Mouse (Mus musculus): ENCODE data around the gene Krt16. TPM values are rescaled to one million over a fixed set of nuclear protein-coding genes. Genes with fewer than 3 reads are reported as not detected.

The Krt16 gene
- polyA plus RNA-seq, 1 experiment from 2014 or later: not detected

DNA sequence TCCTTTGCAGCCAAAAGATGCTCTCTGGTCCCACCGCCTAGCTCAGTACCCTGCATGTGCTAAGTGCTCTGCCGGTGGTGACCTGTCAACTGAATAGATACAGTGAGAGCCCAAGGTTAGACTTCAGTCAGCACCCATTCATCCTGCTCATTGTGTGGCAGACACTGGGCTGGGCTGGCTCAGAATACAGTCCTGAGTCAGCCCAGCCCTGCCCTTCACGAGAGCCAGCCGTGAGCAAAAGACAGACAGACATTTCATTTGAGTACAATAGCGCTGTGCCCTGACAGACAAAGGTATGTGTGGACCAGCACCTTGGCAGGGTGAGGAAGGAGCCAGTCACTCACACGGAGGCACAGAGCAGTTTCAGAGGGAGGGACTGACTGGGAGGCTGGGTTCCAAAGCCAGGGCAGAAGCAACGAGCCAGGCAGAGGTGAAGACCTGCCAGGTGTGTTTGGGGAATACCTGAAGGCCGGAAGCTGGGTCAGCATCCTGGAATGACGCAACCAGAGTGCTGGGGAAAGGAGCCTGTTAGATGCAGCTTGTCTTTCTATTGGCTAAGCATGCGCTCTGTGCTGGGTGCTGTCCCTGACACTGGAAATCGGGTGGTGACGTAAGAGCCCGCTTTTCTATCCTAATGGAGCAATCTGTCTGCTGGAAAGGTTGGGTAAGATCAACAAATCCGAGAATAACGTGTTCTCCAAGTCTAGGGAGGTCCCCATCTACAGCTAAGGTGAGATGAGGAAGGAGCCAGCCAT lies 29.2 kb upstream of the Krt16 start:
- Histone ChIP-seq H3K4me2 (no peak overlapping the region), H3K27me3 (replicated peaks) (no peaks in the 10 kb centered on the region), H3K36me3 (no peaks in the 10 kb centered on the region), H3K9me3 (replicated peaks) (no peaks in the 10 kb centered on the region), H3K4me1 (no peaks in the 10 kb centered on the region), H3K4me3 (no peak overlapping the region), H3K9ac (no peak overlapping the region), H3K27ac (no peak overlapping the region)
- no peak for ATAC-seq
- WGBS (ENCODE audit: insufficient replicate concordance): 53% methylated on average over 15 of the region's 15 CpGs

- ATAC-seq: no peak
- Histone ChIP-seq H3K27ac (no peak overlapping the region), H3K9me3 (replicated peaks) (no peaks in the 10 kb centered on the region), H3K9ac (no peak overlapping the region), H3K4me1 (no peaks in the 10 kb centered on the region), H3K4me2 (no peak overlapping the region), H3K4me3 (no peak overlapping the region), H3K27me3 (replicated peaks) (peaks cover 5% of the 10 kb centered on the region), H3K36me3 (no peaks in the 10 kb centered on the region)
- WGBS (ENCODE audit: insufficient replicate concordance): 50% methylated on average over 5 of the region's 5 CpGs
Observed at GRCm38 (mm10) chr11:100275466-100275865, 26.8 kb upstream of the Krt16 start.

DNA sequence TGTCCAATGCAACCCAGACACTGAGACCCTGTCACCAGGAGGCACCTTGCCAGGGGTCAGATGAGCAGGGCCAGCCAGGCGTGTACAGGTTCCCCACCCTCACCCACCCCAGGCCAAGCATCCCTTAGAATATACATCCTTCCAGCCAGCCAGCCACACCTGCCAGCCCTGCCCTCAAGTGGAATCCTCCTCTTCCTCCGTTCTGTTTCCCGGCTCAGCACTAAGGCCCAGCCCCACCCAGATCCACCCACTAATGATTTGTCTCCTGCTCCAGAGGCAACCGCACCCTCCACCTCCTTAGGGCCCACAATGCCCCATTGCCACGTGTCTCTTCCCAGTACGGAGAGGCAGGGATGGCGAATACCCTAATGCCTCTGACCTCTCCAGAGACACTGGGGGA lies 26.0 kb upstream of the Krt16 start:
- ATAC-seq: no peak
- Histone ChIP-seq H3K9me3 (replicated peaks) (no peaks in the 10 kb centered on the region), H3K36me3 (no peaks in the 10 kb centered on the region), H3K27me3 (replicated peaks) (peaks cover 5% of the 10 kb centered on the region), H3K27ac (no peak overlapping the region), H3K4me1 (no peaks in the 10 kb centered on the region), H3K4me2 (no peak overlapping the region), H3K9ac (no peak overlapping the region), H3K4me3 (no peak overlapping the region)
- 62% methylated on average over 7 of the region's 7 CpGs for WGBS (ENCODE audit: insufficient replicate concordance)

DNA sequence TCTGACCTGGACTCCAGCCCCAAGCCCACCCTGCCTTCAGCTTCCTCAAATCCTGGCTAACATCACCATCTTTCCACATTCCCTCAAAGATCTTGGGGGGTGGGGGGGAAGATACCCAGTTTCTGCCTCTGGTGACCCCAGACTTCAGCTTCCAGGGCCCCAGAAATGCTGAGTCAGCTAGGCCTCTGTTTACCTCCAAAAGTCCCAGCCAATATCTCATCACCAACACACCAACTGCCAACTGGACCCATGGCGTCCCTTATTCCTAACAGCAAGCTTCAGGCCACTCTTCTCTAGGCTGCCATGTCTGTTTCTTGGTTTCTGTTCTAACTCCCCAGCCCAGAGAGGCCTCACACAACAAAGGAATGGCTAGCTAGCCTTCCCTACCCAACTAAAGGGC lies 23.2 kb upstream of the Krt16 start:
- WGBS (ENCODE audit: insufficient replicate concordance): 46% methylated on average over 1 of the region's 1 CpGs
- Histone ChIP-seq H3K27me3 (replicated peaks) (peaks cover 5% of the 10 kb centered on the region), H3K9ac (no peak overlapping the region), H3K4me3 (no peak overlapping the region), H3K27ac (no peak overlapping the region), H3K4me1 (no peaks in the 10 kb centered on the region), H3K9me3 (replicated peaks) (no peaks in the 10 kb centered on the region), H3K36me3 (no peaks in the 10 kb centered on the region), H3K4me2 (no peak overlapping the region)
- no peak for ATAC-seq

DNA sequence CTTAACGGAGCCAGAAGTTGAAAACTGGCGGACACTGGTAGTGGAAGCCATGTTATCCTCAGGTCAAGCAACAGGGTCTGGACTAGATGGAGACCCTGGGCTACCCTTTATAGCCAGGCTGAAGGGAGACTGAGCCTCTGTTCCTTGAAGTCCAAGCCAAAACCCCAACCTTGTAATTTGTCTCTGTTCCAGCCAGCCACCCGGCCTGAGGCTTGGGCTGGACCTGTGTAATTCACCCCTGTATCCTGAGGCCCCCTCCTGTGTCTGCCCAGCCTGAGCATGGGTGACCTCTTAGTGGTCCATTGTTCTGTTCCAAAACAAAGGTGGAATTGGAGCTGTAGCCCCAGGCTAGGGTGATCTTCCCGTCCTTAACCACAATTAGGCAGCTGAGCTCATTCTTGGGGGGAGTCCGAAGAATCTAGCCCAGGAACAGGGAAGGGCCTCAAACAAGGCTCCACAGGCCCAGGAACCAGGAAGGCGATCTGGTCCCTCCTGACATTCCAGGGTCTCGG lies 21.2 kb upstream of the Krt16 start, which contains the start of gene Krt42:
TSS of gene Krt42 (minus strand) at position 51 of the 512 bp plus-strand sequence.
- Histone ChIP-seq H3K9ac (no peak within 1 kb of the TSS), H3K4me1 (no peaks in the 10 kb centered on the region), H3K4me3 (no peak within 1 kb of the TSS), H3K36me3 (no peaks in the 10 kb centered on the region), H3K27me3 (replicated peaks) (peaks cover 5% of the 10 kb centered on the region), H3K4me2 (no peak within 1 kb of the TSS), H3K9me3 (replicated peaks) (no peaks in the 10 kb centered on the region), H3K27ac (no peak within 1 kb of the TSS)
- no peak for ATAC-seq
- WGBS (ENCODE audit: insufficient replicate concordance): 68% methylated on average over 7 of the region's 7 CpGs

DNA sequence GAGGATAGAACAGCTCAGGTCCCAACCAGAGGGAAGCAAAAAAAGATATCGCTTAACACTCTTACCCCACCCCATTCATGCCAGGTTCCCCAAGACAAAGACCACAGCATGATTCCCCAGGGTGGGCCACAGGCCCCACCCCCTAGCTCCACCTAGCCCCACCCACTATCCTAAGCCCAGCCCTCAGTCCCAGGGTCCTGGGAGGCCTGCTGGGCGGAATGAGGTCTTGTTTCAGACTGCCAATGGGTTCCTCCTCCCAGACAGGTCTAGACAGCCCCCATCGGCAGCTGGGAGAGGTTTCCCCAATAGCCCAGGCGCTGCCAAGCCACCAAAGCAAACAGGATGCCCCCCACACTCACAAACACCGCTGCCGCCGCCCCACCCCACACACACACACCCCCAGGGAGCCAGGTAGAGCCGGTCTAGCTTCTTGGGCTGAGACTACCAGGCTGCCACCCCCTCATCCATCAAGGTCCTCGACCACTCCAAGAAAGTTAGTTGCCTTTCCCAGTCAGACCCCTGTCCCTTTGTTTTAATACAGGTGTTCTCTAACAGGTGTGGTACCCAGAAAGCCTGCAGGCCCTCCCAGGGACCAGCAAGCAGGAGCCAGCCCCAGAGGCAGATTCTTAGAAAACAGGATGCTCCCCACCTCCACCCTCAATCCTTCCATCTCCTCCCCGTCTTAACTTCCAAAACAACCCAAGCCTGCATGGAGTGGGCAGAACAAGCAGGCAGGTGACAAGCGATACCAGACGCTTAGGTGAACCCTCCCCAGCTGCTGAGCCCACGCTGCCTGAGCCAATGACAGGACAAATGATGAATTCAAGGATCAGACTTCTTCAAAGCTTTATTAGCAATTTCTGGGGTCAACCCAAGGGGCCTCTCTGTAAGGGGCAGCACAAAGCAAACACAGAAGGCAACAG lies 13.6 kb upstream of the Krt16 start:
- H3K27ac ChIP-seq: no peak overlapping the region
- peaks cover 3% of the 10 kb centered on the region; the same call in 1 of the 2 replicates for H3K27me3 ChIP-seq (replicated peaks)
- H3K9me3 ChIP-seq (replicated peaks): no peaks in the 10 kb centered on the region
- no peak overlapping the region for H3K4me2 ChIP-seq
- H3K36me3 ChIP-seq: no peaks in the 10 kb centered on the region
- H3K4me3 ChIP-seq: no peak overlapping the region
- H3K4me1 ChIP-seq: no peaks in the 10 kb centered on the region
- 16% methylated on average over 13 of the region's 13 CpGs for WGBS (ENCODE audit: insufficient replicate concordance)
- ATAC-seq: no peak
- no peak overlapping the region for H3K9ac ChIP-seq

- H3K27ac ChIP-seq: no peak overlapping the region
- no peak overlapping the region for H3K4me3 ChIP-seq
- H3K9ac ChIP-seq: no peak overlapping the region
- ATAC-seq: no peak
- WGBS (ENCODE audit: insufficient replicate concordance): 66% methylated on average over 9 of the region's 9 CpGs
- no peaks in the 10 kb centered on the region for H3K9me3 ChIP-seq (replicated peaks)
- no peak overlapping the region for H3K4me2 ChIP-seq
- no peaks in the 10 kb centered on the region for H3K36me3 ChIP-seq
- peaks cover 3% of the 10 kb centered on the region; the same call in 1 of the 2 replicates for H3K27me3 ChIP-seq (replicated peaks)
- H3K4me1 ChIP-seq: no peaks in the 10 kb centered on the region
Observed at GRCm38 (mm10) chr11:100261235-100261605, 12.5 kb upstream of the Krt16 start.

GRCm38 (mm10) chr11:100260514-100261234 lies 12.0 kb upstream of the Krt16 start, which contains the start of gene Krt17:
Gene Krt17, minus strand, starts transcription at chr11:100261029.
- no peak within 1 kb of the TSS for H3K9ac ChIP-seq
- H3K9me3 ChIP-seq (replicated peaks): no peaks in the 10 kb centered on the region
- H3K4me2 ChIP-seq: no peak within 1 kb of the TSS
- H3K4me1 ChIP-seq: no peaks in the 10 kb centered on the region
- peaks cover 3% of the 10 kb centered on the region; the same call in 1 of the 2 replicates for H3K27me3 ChIP-seq (replicated peaks)
- no peak for ATAC-seq
- WGBS (ENCODE audit: insufficient replicate concordance): 64% methylated on average over 21 of the region's 21 CpGs
- no peaks in the 10 kb centered on the region for H3K36me3 ChIP-seq
- no peak within 1 kb of the TSS for H3K4me3 ChIP-seq
- no peak within 1 kb of the TSS for H3K27ac ChIP-seq

DNA sequence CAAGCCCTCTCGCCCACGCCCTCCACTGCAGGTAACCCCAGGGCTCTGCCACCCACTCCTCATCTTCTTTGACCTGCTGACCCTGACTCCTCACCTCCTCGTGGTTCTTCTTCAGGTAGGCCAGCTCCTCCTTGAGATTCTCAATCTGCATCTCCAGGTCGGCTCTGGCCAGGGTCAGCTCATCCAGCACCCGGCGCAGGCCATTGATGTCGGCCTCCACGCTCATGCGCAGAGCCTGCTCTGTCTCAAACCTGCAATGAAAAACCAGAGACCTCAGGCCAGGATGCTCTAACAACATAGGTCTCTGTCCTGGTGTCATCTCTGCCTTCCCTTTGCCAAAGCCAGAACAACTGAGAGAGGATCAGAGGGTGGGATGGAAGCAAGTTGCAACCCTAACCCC lies 10.4 kb upstream of the Krt16 start:
- Histone ChIP-seq H3K9me3 (replicated peaks) (no peaks in the 10 kb centered on the region), H3K4me3 (no peak overlapping the region), H3K4me1 (no peaks in the 10 kb centered on the region), H3K9ac (no peak overlapping the region), H3K27me3 (replicated peaks) (peaks cover 3% of the 10 kb centered on the region; the same call in 1 of the 2 replicates), H3K36me3 (no peaks in the 10 kb centered on the region), H3K4me2 (no peak overlapping the region), H3K27ac (no peak overlapping the region)
- no peak for ATAC-seq
- 71% methylated on average over 9 of the region's 9 CpGs for whole genome bisulfite sequencing (ENCODE audit: insufficient replicate concordance)

- no peaks in the 10 kb centered on the region for H3K4me1 ChIP-seq
- no peak overlapping the region for H3K4me3 ChIP-seq
- H3K27me3 ChIP-seq (replicated peaks): peaks cover 3% of the 10 kb centered on the region; the same call in 1 of the 2 replicates
- WGBS (ENCODE audit: insufficient replicate concordance): 65% methylated on average over 1 of the region's 1 CpGs
- H3K4me2 ChIP-seq: no peak overlapping the region
- H3K27ac ChIP-seq: no peak overlapping the region
- no peaks in the 10 kb centered on the region for H3K36me3 ChIP-seq
- H3K9ac ChIP-seq: no peak overlapping the region
- H3K9me3 ChIP-seq (replicated peaks): no peaks in the 10 kb centered on the region
- ATAC-seq: no peak
Observed at GRCm38 (mm10) chr11:100257967-100258366, 9.3 kb upstream of the Krt16 start.

- no peak for ATAC-seq
- Histone ChIP-seq H3K9me3 (replicated peaks) (no peaks in the 10 kb centered on the region), H3K9ac (no peak overlapping the region), H3K27ac (no peak overlapping the region), H3K4me3 (no peak overlapping the region), H3K36me3 (no peaks in the 10 kb centered on the region), H3K4me1 (no peaks in the 10 kb centered on the region), H3K4me2 (no peak overlapping the region), H3K27me3 (replicated peaks) (no peaks in the 10 kb centered on the region)
- 82% methylated on average over 6 of the region's 6 CpGs for WGBS (ENCODE audit: insufficient replicate concordance)
Observed at GRCm38 (mm10) chr11:100255514-100255913, 6.8 kb upstream of the Krt16 start.

Measured in liver, embryonic 12.5 days (tissue).